Mouse (Mus musculus) spleen, postnatal 36 days (tissue): ENCODE measurements around the gene Mrpl58.
A peak's percentile ranks its signal among the peaks of the same experiment; 100 is the strongest.
"Not testable (repeated sequence)": the region's sequence is repeated elsewhere in the genome, so short reads cannot be mapped to it uniquely, and the experiment has no call there.

ENCODE experiments used
- DNase-seq, 2 experiments: peaks; one replicate each; pipeline ENCODE4 v3.0.0; 2022; ENCODE audit warnings: low spot score in 2 of 2, mixed read lengths in 1 of 2

The Mrpl58 gene

GRCm38 (mm10) chr11:115427482-115428331 is 24.2 kb downstream of the Mrpl58 start:
- DNase-seq, result peak; percentile 36 to 51

- no peak for DNase-seq
Observed at GRCm38 (mm10) chr11:115429307-115429706, 25.8 kb downstream of the Mrpl58 start.

- DNase-seq, result no peak
Observed at GRCm38 (mm10) chr11:115430561-115430960, 27.0 kb downstream of the Mrpl58 start.

- no peak for DNase-seq
Observed at GRCm38 (mm10) chr11:115432814-115433213, 29.3 kb downstream of the Mrpl58 start.

- DNase-seq, result no peak
Observed at GRCm38 (mm10) chr11:115433342-115433741, 29.8 kb downstream of the Mrpl58 start.

- DNase-seq, result no peak
Observed at GRCm38 (mm10) chr11:115435596-115436337, 32.2 kb downstream of the Mrpl58 start.

- no peak for DNase-seq
Observed at GRCm38 (mm10) chr11:115437571-115438122, 34.1 kb downstream of the Mrpl58 start.

GRCm38 (mm10) chr11:115439326-115439725 is 35.8 kb downstream of the Mrpl58 start:
- DNase-seq, result no peak

GRCm38 (mm10) chr11:115439906-115440595 is 36.5 kb downstream of the Mrpl58 start, which contains the start of gene Trim80:
TSS of gene Trim80 (plus strand) at chr11:115440545.
- DNase-seq, result no peak

- no peak for DNase-seq
Observed at GRCm38 (mm10) chr11:115441417-115441816, 37.9 kb downstream of the Mrpl58 start.

GRCm38 (mm10) chr11:115446906-115447305 is 43.4 kb downstream of the Mrpl58 start:
- DNase-seq, result no peak

GRCm38 (mm10) chr11:115447321-115447885 is 43.9 kb downstream of the Mrpl58 start:
- no peak for DNase-seq

- no peak for DNase-seq
Observed at GRCm38 (mm10) chr11:115448075-115448474, 44.5 kb downstream of the Mrpl58 start.

GRCm38 (mm10) chr11:115448998-115449397 is 45.4 kb downstream of the Mrpl58 start:
- no peak for DNase-seq

- no peak for DNase-seq
Observed at GRCm38 (mm10) chr11:115450176-115450575, 46.6 kb downstream of the Mrpl58 start.

GRCm38 (mm10) chr11:115451781-115452241 is 48.3 kb downstream of the Mrpl58 start:
- peak; percentile 31 to 50 for DNase-seq

- no peak for DNase-seq
Observed at GRCm38 (mm10) chr11:115452281-115452860, 48.8 kb downstream of the Mrpl58 start.

- DNase-seq, result no peak
Observed at GRCm38 (mm10) chr11:115453306-115453705, 49.8 kb downstream of the Mrpl58 start.

- not testable (repeated sequence) for DNase-seq
Observed at GRCm38 (mm10) chr11:115454822-115455221, 51.3 kb downstream of the Mrpl58 start.

- DNase-seq, result no peak
Observed at GRCm38 (mm10) chr11:115455619-115456018, 52.1 kb downstream of the Mrpl58 start.

- DNase-seq, result no peak
Observed at GRCm38 (mm10) chr11:115456182-115456581, 52.6 kb downstream of the Mrpl58 start.
